Mouse (Mus musculus) CH12.LX (cell line): ENCODE measurements around the gene AI467606. TPM values are rescaled to one million over a fixed set of nuclear protein-coding genes. Genes with fewer than 3 reads are reported as not detected.

Experiments
- DNase-seq: peaks from one replicate; pipeline ENCODE4 v3.0.0-alpha.2; 2013; ENCODE audit errors: extremely low read depth
- H3K27ac ChIP-seq: 2 replicates; pipeline ENCODE4 v1.5.1; 2012; ENCODE audit warnings: low read depth, mild to moderate bottlenecking, control low read depth, moderate library complexity; ENCODE audit not compliant: insufficient read depth
- H3K27me3 ChIP-seq: replicated peaks from 2 replicates; pipeline ENCODE3; 2012; ENCODE audit warnings: inconsistent platforms
- H3K36me3 ChIP-seq, 2 experiments: replicated peaks in 1 of 2; 2 replicates each; pipeline versions ENCODE3 to v1.6.1; 2012; ENCODE audit warnings: inconsistent platforms in 1 of 2, low read length in 1 of 2, mild to moderate bottlenecking in 1 of 2, mixed read lengths in 1 of 2, moderate library complexity in 1 of 2; ENCODE audit not compliant: control insufficient read depth in 1 of 2, insufficient read depth in 1 of 2
- H3K4me1 ChIP-seq, 2 experiments: 2 replicates each; pipeline ENCODE4 v1.6.1; 2012; ENCODE audit warnings: inconsistent platforms in 1 of 2, moderate library complexity in 1 of 2; ENCODE audit not compliant: insufficient read depth in 2 of 2, control insufficient read depth in 1 of 2
- H3K4me2 ChIP-seq: 2 replicates; pipeline ENCODE4 v1.6.1; 2012; ENCODE audit warnings: low read depth, mild to moderate bottlenecking, control low read depth; ENCODE audit not compliant: poor library complexity, insufficient read depth, severe bottlenecking
- H3K4me3 ChIP-seq, 3 experiments: fragments of 150-350 bp in 1 of 3; sonication (generic) in 1 of 3; replicated peaks in 1 of 3; 2 replicates each; pipeline versions ENCODE3 to v1.5.1; 2011 to 2012; ENCODE audit warnings: low read depth in 2 of 3, low read length in 2 of 3, mild to moderate bottlenecking in 2 of 3, moderate library complexity in 2 of 3, control low read depth in 1 of 3, improper control_type of control experiment in 1 of 3, inconsistent platforms in 1 of 3, mixed read lengths in 1 of 3; ENCODE audit not compliant: poor library complexity in 1 of 3
- H3K79me2 ChIP-seq: replicated peaks from 2 replicates; pipeline ENCODE4 v1.6.1; 2012; ENCODE audit warnings: mild to moderate bottlenecking, moderate library complexity; ENCODE audit not compliant: control insufficient read depth, poor library complexity, insufficient read depth, severe bottlenecking; ENCODE audit errors: extremely low read depth
- H3K9ac ChIP-seq: 2 replicates; pipeline ENCODE4 v1.6.1; 2012; ENCODE audit warnings: low read depth, mild to moderate bottlenecking, control low read depth, moderate library complexity; ENCODE audit not compliant: insufficient read depth
- H3K9me3 ChIP-seq: replicated peaks from 2 replicates; pipeline ENCODE3; 2012; ENCODE audit warnings: low read length, inconsistent platforms, mixed read lengths
- CHD1 ChIP-seq: IDR thresholded peaks from 2 replicates; pipeline ENCODE4 v1.6.1; 2012; ENCODE audit warnings: low read depth, low read length, improper control_type of control experiment, inconsistent platforms
- CHD2 ChIP-seq: IDR thresholded peaks from 2 replicates; pipeline ENCODE4 v1.6.1; 2011; ENCODE audit warnings: low read length, improper control_type of control experiment
- CTCF ChIP-seq, 2 experiments: IDR thresholded peaks in 1 of 2; conservative IDR thresholded peaks in 1 of 2; 2 replicates each; pipeline ENCODE4 v1.5.1; 2011 to 2012; ENCODE audit warnings: low read depth in 2 of 2, low read length in 2 of 2, improper control_type of control experiment in 1 of 2, inconsistent platforms in 1 of 2, mild to moderate bottlenecking in 1 of 2, moderate library complexity in 1 of 2
- E2F4 ChIP-seq: IDR thresholded peaks from 2 replicates; pipeline ENCODE4 v1.6.1; 2011; ENCODE audit warnings: low read depth, low read length, improper control_type of control experiment; ENCODE audit not compliant: insufficient replicate concordance
- ELF1 ChIP-seq: IDR thresholded peaks from 2 replicates; pipeline ENCODE4 v1.6.1; 2014; ENCODE audit warnings: low read depth, mild to moderate bottlenecking, inconsistent platforms, low read length, improper control_type of control experiment
- ETS1 ChIP-seq: conservative IDR thresholded peaks from 2 replicates; pipeline ENCODE4 v1.6.1; 2012; ENCODE audit warnings: low read depth, mild to moderate bottlenecking, inconsistent platforms, low read length, improper control_type of control experiment, moderate library complexity
- GABPA ChIP-seq: IDR thresholded peaks from 2 replicates; pipeline ENCODE4 v1.6.1; 2012; ENCODE audit warnings: low read depth, low read length, improper control_type of control experiment, inconsistent platforms; ENCODE audit not compliant: insufficient replicate concordance
- IRF4 ChIP-seq: IDR thresholded peaks from 2 replicates; pipeline ENCODE4 v1.6.1; 2014; ENCODE audit warnings: low read depth, mild to moderate bottlenecking, inconsistent platforms, low read length, improper control_type of control experiment
- JUN ChIP-seq: IDR thresholded peaks from 2 replicates; pipeline ENCODE4 v1.6.1; 2011; ENCODE audit warnings: low read depth, mild to moderate bottlenecking, low read length, improper control_type of control experiment, moderate library complexity; ENCODE audit not compliant: insufficient read depth
- KAT2A ChIP-seq: IDR thresholded peaks from 2 replicates; pipeline ENCODE4 v1.6.1; 2012; ENCODE audit warnings: low read length, improper control_type of control experiment, inconsistent platforms; ENCODE audit not compliant: insufficient replicate concordance
- MYC ChIP-seq: IDR thresholded peaks from 2 replicates; pipeline ENCODE4 v1.6.1; 2011; ENCODE audit warnings: low read depth, mild to moderate bottlenecking, improper control_type of control experiment, low read length
- NRF1 ChIP-seq: IDR thresholded peaks from 2 replicates; pipeline ENCODE4 v1.6.1; 2014; ENCODE audit warnings: low read depth, mild to moderate bottlenecking, inconsistent platforms, low read length, improper control_type of control experiment, moderate library complexity
- POLR2AphosphoS2 ChIP-seq: IDR thresholded peaks from 2 replicates; pipeline ENCODE4 v1.6.1; 2011; ENCODE audit warnings: low read depth, low read length, improper control_type of control experiment
- SMC3 ChIP-seq: IDR thresholded peaks from 2 replicates; pipeline ENCODE4 v1.6.1; 2011; ENCODE audit warnings: low read depth, low read length, improper control_type of control experiment
- TCF12 ChIP-seq: IDR thresholded peaks from 2 replicates; pipeline ENCODE4 v1.6.1; 2014; ENCODE audit warnings: low read depth, mild to moderate bottlenecking, inconsistent platforms, low read length, improper control_type of control experiment
- ZMIZ1 ChIP-seq: IDR thresholded peaks from 2 replicates; pipeline ENCODE4 v1.6.1; 2012; ENCODE audit warnings: low read depth, mild to moderate bottlenecking, inconsistent platforms, low read length, improper control_type of control experiment
- dilution Hi-C: fragments of 300-500 bp; cut with MboI; formaldehyde crosslinking; loops from 2 replicates; pipeline ENCODE4 v1.14.3; 2020; ENCODE audit warnings: low sequenced_read_pairs; ENCODE audit not compliant: extremely low pct_unique_long_range_greater_than_20kb, extremely low pct_ligation_motif_present
- in situ Hi-C: fragments of 300-500 bp; cut with MboI; formaldehyde crosslinking; loops from 3 replicates; pipeline ENCODE4 v1.14.3; 2019; ENCODE audit warnings: low sequenced_read_pairs, low pct_ligation_motif_present, low pct_unique_long_range_greater_than_20kb, mixed read lengths
- polyA plus RNA-seq: library from polyadenylated mRNA; unstranded; fragments of >175 nt; gene quantifications from 2 replicates; pipeline ENCODE4 v1.2.1, GENCODE M21; 2012; ENCODE audit warnings: low read depth; ENCODE audit not compliant: insufficient read length
- total RNA-seq, 2 experiments: library from RNA; depleted of rRNA; stranded (reverse); fragments of 300-350 nt in 1 of 2; fragments of >200 nt in 1 of 2; gene quantifications; 2 replicates each; pipeline ENCODE4 v1.2.3; 2012 to 2014

Gene AI467606
- total and polyA plus RNA-seq, 3 experiments = 15.7 to 26.4 (median 20.5) TPM

GRCm38 (mm10) chr7:127055026-127055585, 36.1 kb upstream of the AI467606 start:
- Histone ChIP-seq H3K79me2 (no peaks in the 10 kb centered on the region), H3K4me3 (no peak overlapping the region), H3K4me1 (no peaks in the 10 kb centered on the region), H3K27me3 (peaks cover 3% of the 10 kb centered on the region), H3K36me3 (no peaks in the 10 kb centered on the region), H3K9me3 (no peaks in the 10 kb centered on the region), H3K27ac (no peak overlapping the region), H3K9ac (no peak overlapping the region), H3K4me2 (no peak overlapping the region)
- in situ Hi-C loops = no loop called here
- dilution Hi-C loops = no loop called here
- no peak for TF ChIP-seq JUN
- no peak for TF ChIP-seq KAT2A
- no peak for TF ChIP-seq ZMIZ1
- no peak for TF ChIP-seq ETS1
- DNase-seq = no peak

DNA sequence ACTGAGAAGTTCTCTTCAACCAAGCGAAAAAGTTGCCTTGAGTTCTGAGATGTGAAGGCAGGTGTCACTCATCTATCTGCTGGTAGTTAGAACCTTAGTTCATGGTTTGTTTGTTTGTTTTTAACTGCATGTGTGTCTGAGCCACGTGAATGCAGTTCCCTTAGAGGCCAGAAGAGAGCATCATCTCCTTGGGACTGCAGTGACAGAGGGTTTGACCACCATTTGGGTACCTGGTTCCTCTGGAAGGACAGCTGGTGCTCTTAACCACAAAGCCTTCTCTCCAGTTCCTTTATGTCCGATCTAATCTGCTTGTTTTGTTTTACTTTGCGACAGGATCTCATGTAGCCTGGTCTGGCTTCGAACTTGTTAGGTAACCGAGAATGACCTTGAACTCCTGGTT, 25.6 kb upstream of the AI467606 start:
- Histone ChIP-seq H3K27ac (no peak overlapping the region), H3K9me3 (no peaks in the 10 kb centered on the region), H3K4me2 (no peak overlapping the region), H3K36me3 (no peaks in the 10 kb centered on the region), H3K27me3 (no peaks in the 10 kb centered on the region), H3K79me2 (no peaks in the 10 kb centered on the region), H3K4me1 (peaks cover 0 to 6% of the 10 kb centered on the region in 2 experiments; a peak in 1 of 4 replicates)
- dilution Hi-C loops = no loop called here
- TF ChIP-seq TCF12 (no peak), MYC (no peak), CHD1 (no peak), SMC3 (peak; percentile 31), CHD2 (no peak), IRF4 (no peak), GABPA (no peak), NRF1 (no peak), ELF1 (no peak), CTCF (conservative IDR thresholded peaks at IDR 0.05 in 1 of 2, IDR thresholded peaks at IDR 0.05 in 1 of 2; ENCODE audit: low read depth in 2 of 2, low read length in 2 of 2) (peak in 1 of 2 experiments; percentile 28; a peak in 2 of 4 replicates), E2F4 (no peak), POLR2AphosphoS2 (no peak)
- TF ChIP-seq, all 38 proteins: peak for 2
- in situ Hi-C loops = no loop called here
- DNase-seq = no peak
- no peak overlapping the region for H3K4me3 ChIP-seq
- H3K9ac ChIP-seq = no peak overlapping the region
